9 mouse cellular contexts compared by ENCODE assay signal in the genomic region with DNA sequence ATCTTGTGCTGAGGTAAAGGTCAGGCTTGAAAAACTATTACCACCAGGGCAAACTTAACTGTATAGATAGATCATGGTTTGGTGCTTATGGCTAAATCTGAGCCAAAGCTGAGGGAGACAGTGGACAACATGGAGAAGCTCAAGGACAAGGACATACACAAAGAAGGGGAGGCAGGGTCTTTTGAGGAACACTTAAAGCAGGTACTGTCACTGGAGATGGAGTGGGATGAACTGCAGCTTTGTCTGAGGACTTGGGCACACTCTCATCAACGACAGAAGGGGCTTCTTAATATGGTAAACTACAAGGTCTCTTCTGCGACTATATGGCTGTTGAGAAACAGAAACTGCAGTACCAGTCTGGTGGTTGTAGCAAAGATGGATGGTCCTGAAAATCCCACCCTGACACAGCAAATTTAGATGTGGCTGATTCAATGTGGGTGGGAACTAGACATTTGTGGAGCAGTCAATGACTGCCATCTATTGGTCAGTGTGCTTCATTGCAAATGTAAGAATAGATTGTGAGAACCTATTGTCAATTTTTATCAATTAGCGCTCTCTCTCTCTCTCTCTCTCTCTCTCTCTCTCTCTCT. TPM values are rescaled to one million over a fixed set of nuclear protein-coding genes. Genes with fewer than 3 reads are reported as not detected.
DNase-seq lines count a peak whose midpoint lies in the region; ATAC-seq and TF ChIP-seq lines count a peak whose summit lies in the region.
"Had no signal": no experiment of that assay in that cellular context is flagged by ENCODE, and none has a peak within 500 bp of the region (broad histone marks: within the 10 kb centered on the region; RNA-seq: fewer than 3 reads in every experiment).

No protein-coding gene starts in this region.

- H3K4me1 ChIP-seq in liver, adult 2 months (ENCODE audit: control insufficient read depth, insufficient read depth, low read length), result peaks cover 16% of the 10 kb centered on the region
- H3K4me1 ChIP-seq in hindbrain, embryonic 14.5 days (replicated peaks; ENCODE audit: control insufficient read depth, insufficient read depth, low read length), result peaks cover 13% of the 10 kb centered on the region
- no peaks in the 10 kb centered on the region; the same call in 1 of the 2 replicates for H3K4me1 ChIP-seq in lung, embryonic 14.5 days (ENCODE audit: insufficient read depth)

- peak; percentile 53 for TF ChIP-seq CTCF in liver, adult 2 months (IDR thresholded peaks at IDR 0.05; ENCODE audit: low read depth, low read length)
- peak; percentile 90 for TF ChIP-seq CTCF in lung, embryonic 14.5 days (IDR thresholded peaks at IDR 0.05; ENCODE audit: low read depth)

- peak; percentile 63 for DNase-seq in liver, adult 2 months (ENCODE audit: extremely low read depth, low read depth, low spot score)
- no peak for DNase-seq in liver
- peak; percentile 51 for DNase-seq in T-cell, adult 2 months (ENCODE audit: low spot score)
- peak; percentile 47 for DNase-seq in fibroblast of lung, adult 2 months (ENCODE audit: low read depth)
- DNase-seq in hindbrain, embryonic 14.5 days (ENCODE audit: low spot score), result peak; percentile 92
- DNase-seq in lung, embryonic 14.5 days, result peak; percentile 90
- no peak for DNase-seq in spleen, postnatal 14 days (ENCODE audit: low spot score in 2 of 2)

- no peaks in the 10 kb centered on the region for H3K27me3 ChIP-seq in liver, adult 2 months (ENCODE audit: control insufficient read depth, insufficient read depth, low read length)
- no peaks in the 10 kb centered on the region for H3K27me3 ChIP-seq in hindbrain, embryonic 14.5 days (ENCODE audit: control insufficient read depth, insufficient read depth, low read length)
- H3K27me3 ChIP-seq in lung, embryonic 14.5 days (ENCODE audit: insufficient read depth, low read length), result no peaks in the 10 kb centered on the region

- ATAC-seq in hindbrain, embryonic 14.5 days (ENCODE audit: low FRiP score), result peak; percentile 80
- 0 out of 2 replicates have a peak, but pooled peaks have one; percentile 64 for ATAC-seq in lung, embryonic 14.5 days (ENCODE audit: insufficient read depth)
- peak; percentile 62 for ATAC-seq in neutrophil, adult 5-6 weeks (ENCODE audit: extremely low read depth, insufficient number of reproducible peaks, low FRiP score, poor library complexity, severe bottlenecking)

- WGBS in liver, adult 2 months, result 16% methylated on average over 3 of the region's 3 CpGs
- WGBS in hindbrain, embryonic 14.5 days, result 6% methylated on average over 3 of the region's 3 CpGs
- 19% methylated on average over 3 of the region's 3 CpGs for WGBS in lung, embryonic 14.5 days

- no peak for TF ChIP-seq POLR2A in liver, adult 2 months (IDR thresholded peaks at IDR 0.05; ENCODE audit: extremely low read depth, insufficient read depth, low read length)

- peak overlapping the region; percentile 61 for H3K9ac ChIP-seq in liver, adult 2 months (ENCODE audit: low read depth, low read length)
- peak overlapping the region; percentile 56 for H3K9ac ChIP-seq in hindbrain, embryonic 14.5 days
- H3K9ac ChIP-seq in lung, embryonic 14.5 days, result no peak overlapping the region

- no peak overlapping the region for H3K4me3 ChIP-seq in liver, adult 2 months (ENCODE audit: insufficient read depth, low read depth, low read length)
- H3K4me3 ChIP-seq in hindbrain, embryonic 14.5 days (replicated peaks; ENCODE audit: low read length), result peak overlapping the region; percentile 23
- H3K4me3 ChIP-seq in lung, embryonic 14.5 days (ENCODE audit: low read depth, low read length), result no peak overlapping the region

- H3K9me3 ChIP-seq in hindbrain, embryonic 14.5 days (ENCODE audit: control insufficient read depth, low read length), result no peaks in the 10 kb centered on the region
- H3K9me3 ChIP-seq in lung, embryonic 14.5 days (ENCODE audit: low read depth, low read length), result no peaks in the 10 kb centered on the region

- H3K79me2 ChIP-seq in liver, adult 2 months (ENCODE audit: control insufficient read depth, insufficient read depth, low read length), result 0 out of 2 replicates have a peak, but pooled peaks cover 2% of the 10 kb centered on the region

- peak overlapping the region; percentile 52 for H3K27ac ChIP-seq in liver, adult 2 months (replicated peaks; ENCODE audit: insufficient read depth, low read depth, low read length)
- peak overlapping the region; percentile 82 for H3K27ac ChIP-seq in hindbrain, embryonic 14.5 days
- H3K27ac ChIP-seq in lung, embryonic 14.5 days (ENCODE audit: low read depth), result no peak overlapping the region

- peak overlapping the region; percentile 53 for H3K4me2 ChIP-seq in hindbrain, embryonic 14.5 days (replicated peaks)
- H3K4me2 ChIP-seq in lung, embryonic 14.5 days, result peak overlapping the region; percentile 38

- no peaks in the 10 kb centered on the region for H3K36me3 ChIP-seq in liver, adult 2 months (ENCODE audit: control insufficient read depth, insufficient read depth, low read length)
- H3K36me3 ChIP-seq in hindbrain, embryonic 14.5 days (replicated peaks; ENCODE audit: control insufficient read depth, insufficient read depth), result no peaks in the 10 kb centered on the region
- no peaks in the 10 kb centered on the region for H3K36me3 ChIP-seq in lung, embryonic 14.5 days (ENCODE audit: insufficient read depth)

RNA-seq across cellular contexts. Expression of gene Ctla4, which starts 26.3 kb away (rescaled TPM):
- 0.20 TPM in 1 of 2 replicates, not detected in the other for total RNA-seq in liver, adult 2 months (2014; rRNA removed)
- polyA plus RNA-seq in liver, adult 2 months (2012; rRNA removed), result not detected in 2 replicates
- not detected in 2 replicates for polyA plus RNA-seq in hindbrain, embryonic 14.5 days (2014; fragmentation: Nextera tagmentation; extraction: Ambion mirVana)
- polyA plus RNA-seq in lung, embryonic 14.5 days (2014; fragmentation: Nextera tagmentation; extraction: Ambion mirVana), result not detected in 2 replicates
- 2.9 and 4.5 TPM in 2 replicates for total RNA-seq in neutrophil, adult 5-6 weeks (2017)
- polyA plus RNA-seq: frontal cortex, adult 2 months had no signal

Comparison
In these comparisons a context has a peak if more than half of its experiments do, and no peak if none do; other contexts are left out.
1. DNase-seq: peak in liver, adult 2 months (single experiment), T-cell, adult 2 months (single experiment), fibroblast of lung, adult 2 months (single experiment), hindbrain, embryonic 14.5 days (single experiment) and lung, embryonic 14.5 days (single experiment); none in liver (single experiment) and spleen, postnatal 14 days (0 of 2).
2. Peak in every context shown above with its lines, with median percentiles within 50 percentile points of each other: ATAC-seq.